Mouse (Mus musculus) kidney, embryonic 15.5 days (tissue): ENCODE data around the gene Tmem185b. TPM values are rescaled to one million over a fixed set of nuclear protein-coding genes. Genes with fewer than 3 reads are reported as not detected.
A peak's percentile ranks its signal among the peaks of the same experiment; 100 is the strongest.

ENCODE experiments used
- ATAC-seq: fragments of 200-750 bp; cut with Nextera tagmentation; replicated peaks from 2 replicates; pipeline ENCODE4 v1.8.0; 2017; ENCODE audit warnings: moderate TSS enrichment; ENCODE audit not compliant: low FRiP score
- H3K27ac ChIP-seq: fragments of 300-500 bp; sonication (generic); 2 replicates; pipeline ENCODE4 v1.5.1; 2015; ENCODE audit warnings: mild to moderate bottlenecking, inconsistent platforms
- H3K27me3 ChIP-seq: fragments of 300-500 bp; sonication (generic); 2 replicates; pipeline ENCODE4 v1.6.1; 2015; ENCODE audit warnings: inconsistent platforms
- H3K36me3 ChIP-seq: fragments of 300-500 bp; sonication (generic); 2 replicates; pipeline ENCODE4 v1.6.1; 2015; ENCODE audit warnings: inconsistent platforms
- H3K4me1 ChIP-seq: fragments of 300-500 bp; sonication (generic); 2 replicates; pipeline ENCODE4 v1.6.1; 2015; ENCODE audit warnings: inconsistent platforms
- H3K4me2 ChIP-seq: fragments of 300-500 bp; sonication (generic); 2 replicates; pipeline ENCODE4 v1.6.1; 2015; ENCODE audit warnings: moderate library complexity, mild to moderate bottlenecking, inconsistent platforms
- H3K4me3 ChIP-seq: fragments of 300-500 bp; sonication (generic); replicated peaks from 2 replicates; pipeline ENCODE4 v1.5.1; 2015; ENCODE audit warnings: mild to moderate bottlenecking, inconsistent platforms
- H3K9ac ChIP-seq: fragments of 300-500 bp; sonication (generic); 2 replicates; pipeline ENCODE4 v1.6.1; 2015; ENCODE audit warnings: mild to moderate bottlenecking, inconsistent platforms
- H3K9me3 ChIP-seq: fragments of 300-500 bp; sonication (generic); replicated peaks from 2 replicates; pipeline ENCODE4 v1.6.1; 2016; ENCODE audit warnings: inconsistent platforms
- WGBS: fragments of 180-500 bp; shearing (Covaris S2); methylation state at CpG from one replicate; pipeline ENCODE4 v1.1.7; 2015; ENCODE audit warnings: mixed read lengths; 5-methylcytosine and 5-hydroxymethylcytosine counted together
- polyA plus RNA-seq: library from polyadenylated mRNA; unstranded; fragments of >200 nt; fragmentation: Nextera tagmentation; extraction: Ambion mirVana; gene quantifications from 2 replicates; pipeline ENCODE4 v1.2.1, GENCODE M21; 2015

The Tmem185b gene
- polyA plus RNA-seq, 1 experiment from 2014 or later = 29.8 TPM

DNA sequence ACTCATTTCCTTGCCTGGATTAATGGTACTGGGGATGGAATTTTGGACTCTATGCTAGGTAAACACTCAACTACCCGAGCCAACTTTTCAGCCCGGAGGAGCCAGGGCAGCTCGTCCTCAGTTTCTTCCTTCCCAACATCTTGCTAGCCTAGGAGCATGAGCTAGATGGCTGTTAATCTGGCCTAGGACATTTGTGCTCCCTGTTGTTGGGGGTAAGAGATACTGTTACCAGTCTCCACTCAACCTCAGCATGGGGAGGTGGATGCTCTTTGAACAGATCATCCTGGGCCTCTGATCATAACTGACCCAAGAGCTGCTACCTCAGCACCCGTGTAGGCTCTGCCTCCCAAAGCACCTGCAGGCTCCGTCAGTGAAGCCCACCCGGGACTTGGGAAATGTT is 17.4 kb downstream of the Tmem185b start:
- Histone ChIP-seq H3K4me3 (no peak overlapping the region), H3K27me3 (no peaks in the 10 kb centered on the region), H3K9me3 (no peaks in the 10 kb centered on the region), H3K4me2 (no peak overlapping the region), H3K36me3 (peaks cover 38% of the 10 kb centered on the region), H3K27ac (no peak overlapping the region), H3K9ac (no peak overlapping the region), H3K4me1 (peaks cover 12% of the 10 kb centered on the region)
- no peak for ATAC-seq
- 85% methylated on average over 6 of the region's 6 CpGs for WGBS

DNA sequence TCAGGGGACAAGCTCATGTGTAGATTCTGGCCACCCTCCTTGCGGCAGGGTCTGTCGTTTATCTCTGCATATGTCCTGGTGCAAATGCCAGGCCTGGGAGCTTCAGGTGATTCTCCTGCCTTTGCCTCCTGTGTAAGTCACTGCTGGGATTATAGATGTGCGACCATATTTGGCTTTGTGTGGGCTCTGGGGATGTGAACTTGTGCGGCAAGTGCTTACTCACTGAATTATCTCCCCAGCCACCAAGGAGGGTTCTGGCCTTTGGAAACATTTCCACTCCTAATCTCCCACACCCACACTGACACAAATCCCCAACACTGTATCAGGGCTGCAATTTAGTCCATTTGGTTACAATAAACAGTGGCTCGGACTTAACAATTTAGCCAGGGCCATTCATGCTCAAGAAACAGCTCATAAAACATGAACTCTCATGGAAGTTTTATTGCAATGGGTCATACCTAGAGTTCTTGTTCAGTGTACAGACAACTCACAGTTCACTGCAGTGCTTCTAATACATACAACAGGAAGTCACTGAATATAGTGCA is 18.7 kb downstream of the Tmem185b start:
- Histone ChIP-seq H3K27ac (no peak overlapping the region), H3K9me3 (no peaks in the 10 kb centered on the region), H3K4me3 (no peak overlapping the region), H3K36me3 (peaks cover 49% of the 10 kb centered on the region), H3K4me1 (peaks cover 12% of the 10 kb centered on the region), H3K4me2 (no peak overlapping the region), H3K9ac (no peak overlapping the region), H3K27me3 (no peaks in the 10 kb centered on the region)
- 67% methylated on average over 5 of the region's 5 CpGs for WGBS
- no peak for ATAC-seq

- no peaks in the 10 kb centered on the region for H3K27me3 ChIP-seq
- H3K4me3 ChIP-seq = no peak overlapping the region
- no peak for ATAC-seq
- peaks cover 12% of the 10 kb centered on the region for H3K4me1 ChIP-seq
- peaks cover 54% of the 10 kb centered on the region for H3K36me3 ChIP-seq
- WGBS = 63% methylated on average over 2 of the region's 2 CpGs
- H3K9me3 ChIP-seq = no peaks in the 10 kb centered on the region
- no peak overlapping the region for H3K4me2 ChIP-seq
- H3K27ac ChIP-seq = no peak overlapping the region
- H3K9ac ChIP-seq = no peak overlapping the region
Observed at GRCm38 (mm10) chr1:119545164-119545563, 19.2 kb downstream of the Tmem185b start.

- Histone ChIP-seq H3K27me3 (no peaks in the 10 kb centered on the region), H3K36me3 (peaks cover 58% of the 10 kb centered on the region), H3K4me1 (peaks cover 12% of the 10 kb centered on the region), H3K9ac (no peak overlapping the region), H3K27ac (no peak overlapping the region), H3K9me3 (no peaks in the 10 kb centered on the region), H3K4me3 (no peak overlapping the region), H3K4me2 (no peak overlapping the region)
- no peak for ATAC-seq
- 86% methylated on average over 4 of the region's 4 CpGs for WGBS
Observed at GRCm38 (mm10) chr1:119545671-119546070, 19.7 kb downstream of the Tmem185b start.

DNA sequence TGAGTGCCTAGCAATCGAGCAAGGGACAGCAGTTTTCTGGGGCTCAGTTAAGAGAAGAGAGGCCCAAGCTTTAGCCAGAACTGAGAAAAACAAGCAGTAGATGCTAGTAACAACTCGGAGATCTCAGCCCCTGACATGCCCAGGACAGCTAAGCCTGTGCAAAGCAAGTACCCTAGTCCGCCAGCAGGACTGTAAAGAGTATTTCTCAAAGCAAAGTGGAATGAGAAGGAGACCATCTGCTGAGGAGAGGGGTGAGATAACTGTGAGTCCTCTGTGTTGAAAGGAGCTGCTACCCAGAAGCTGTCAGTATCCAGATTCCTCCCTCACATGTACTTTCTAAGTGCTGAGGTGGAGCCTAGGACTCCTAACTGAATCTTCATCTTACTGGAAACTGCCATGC is 20.5 kb downstream of the Tmem185b start:
- no peak overlapping the region for H3K27ac ChIP-seq
- peaks cover 7% of the 10 kb centered on the region for H3K4me1 ChIP-seq
- ATAC-seq = no peak
- peaks cover 65% of the 10 kb centered on the region for H3K36me3 ChIP-seq
- H3K27me3 ChIP-seq = no peaks in the 10 kb centered on the region
- H3K4me3 ChIP-seq = no peak overlapping the region
- WGBS = 87% methylated on average over 3 of the region's 3 CpGs
- no peak overlapping the region for H3K4me2 ChIP-seq
- no peaks in the 10 kb centered on the region for H3K9me3 ChIP-seq
- H3K9ac ChIP-seq = no peak overlapping the region

DNA sequence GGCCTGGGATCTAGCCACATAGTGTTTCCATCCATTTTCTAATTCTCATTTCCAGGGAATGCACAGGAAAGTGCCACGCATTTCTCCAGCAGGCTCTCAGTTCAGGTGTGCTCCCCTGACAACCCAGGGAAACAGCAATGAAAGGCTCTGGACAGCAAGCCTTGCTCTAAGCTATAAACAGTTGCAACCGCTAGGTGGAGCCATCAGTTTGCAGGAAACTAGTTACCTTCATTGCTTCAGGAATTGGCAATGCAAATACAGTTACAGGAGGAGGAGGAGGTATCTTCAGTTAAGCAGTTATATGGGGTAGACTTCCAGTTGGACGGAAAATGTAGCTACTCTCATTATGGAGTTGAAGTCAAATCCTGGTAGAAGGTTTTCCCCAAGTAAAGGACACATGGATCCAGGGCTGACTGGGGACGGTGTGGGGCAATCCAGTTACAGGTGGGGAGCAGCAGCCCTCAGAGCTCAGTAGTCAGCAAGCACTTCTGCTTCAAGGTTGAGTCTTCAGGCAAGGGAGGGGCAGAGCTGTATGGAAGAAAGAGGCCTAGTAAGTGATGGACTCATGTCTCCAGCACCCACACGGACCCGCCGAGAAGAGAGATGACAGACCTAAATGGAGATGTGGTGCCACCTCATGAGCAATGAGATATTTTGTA is 22.8 kb downstream of the Tmem185b start:
- ATAC-seq = 0 out of 2 replicates have a peak, but pooled peaks have one; percentile 33
- H3K9me3 ChIP-seq = no peaks in the 10 kb centered on the region
- H3K27ac ChIP-seq = no peak overlapping the region
- no peak overlapping the region for H3K9ac ChIP-seq
- no peak overlapping the region for H3K4me3 ChIP-seq
- 0 out of 2 replicates have a peak, but pooled peaks cover 3% of the 10 kb centered on the region for H3K4me1 ChIP-seq
- H3K4me2 ChIP-seq = no peak overlapping the region
- WGBS = 67% methylated on average over 7 of the region's 7 CpGs
- peaks cover 64% of the 10 kb centered on the region for H3K36me3 ChIP-seq
- no peaks in the 10 kb centered on the region for H3K27me3 ChIP-seq

- no peaks in the 10 kb centered on the region for H3K9me3 ChIP-seq
- H3K9ac ChIP-seq = no peak overlapping the region
- 0 out of 2 replicates have a peak, but pooled peaks cover 3% of the 10 kb centered on the region for H3K4me1 ChIP-seq
- no peak overlapping the region for H3K27ac ChIP-seq
- no peak for ATAC-seq
- no peaks in the 10 kb centered on the region for H3K27me3 ChIP-seq
- peaks cover 69% of the 10 kb centered on the region for H3K36me3 ChIP-seq
- 90% methylated on average over 7 of the region's 7 CpGs for WGBS
- H3K4me3 ChIP-seq = no peak overlapping the region
- no peak overlapping the region for H3K4me2 ChIP-seq
Observed at GRCm38 (mm10) chr1:119549327-119549689, 23.3 kb downstream of the Tmem185b start.

GRCm38 (mm10) chr1:119550064-119550463 is 24.1 kb downstream of the Tmem185b start:
- 95% methylated on average over 2 of the region's 2 CpGs for WGBS
- no peak for ATAC-seq
- no peaks in the 10 kb centered on the region for H3K27me3 ChIP-seq

GRCm38 (mm10) chr1:119551651-119552050 is 25.7 kb downstream of the Tmem185b start:
- H3K27me3 ChIP-seq = no peaks in the 10 kb centered on the region
- H3K4me2 ChIP-seq = no peak overlapping the region
- H3K36me3 ChIP-seq = peaks cover 80% of the 10 kb centered on the region
- H3K9me3 ChIP-seq = no peaks in the 10 kb centered on the region
- 93% methylated on average over 1 of the region's 1 CpGs for WGBS
- H3K4me3 ChIP-seq = no peak overlapping the region
- no peaks in the 10 kb centered on the region for H3K4me1 ChIP-seq
- no peak overlapping the region for H3K27ac ChIP-seq
- no peak overlapping the region for H3K9ac ChIP-seq
- no peak for ATAC-seq

More at GRCm38 (mm10) chr1:119550064-119550463, 24.1 kb downstream of the Tmem185b start:
- no peak overlapping the region for H3K4me2 ChIP-seq
- peaks cover 76% of the 10 kb centered on the region for H3K36me3 ChIP-seq
- H3K27ac ChIP-seq = no peak overlapping the region
- no peaks in the 10 kb centered on the region for H3K4me1 ChIP-seq
- H3K9me3 ChIP-seq = no peaks in the 10 kb centered on the region
- H3K4me3 ChIP-seq = no peak overlapping the region
- no peak overlapping the region for H3K9ac ChIP-seq

DNA sequence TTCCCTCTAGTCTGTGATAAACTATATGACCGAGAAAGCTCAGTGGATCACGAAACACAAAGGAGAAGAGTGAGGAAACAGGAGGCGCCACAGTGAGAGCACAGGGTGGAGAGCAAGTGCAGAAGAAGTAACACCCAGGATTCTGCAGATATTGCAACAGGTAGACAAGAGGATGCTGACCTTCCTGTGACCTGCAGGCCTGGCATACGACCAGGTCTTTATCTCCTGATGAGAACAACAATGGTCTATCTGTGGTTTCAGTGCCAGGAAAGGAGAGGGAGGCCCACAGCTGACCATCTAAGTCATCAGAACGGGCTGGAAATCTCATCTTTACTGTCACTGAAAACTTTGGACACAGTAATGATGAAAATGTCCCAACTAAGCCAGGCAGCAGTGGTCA is 29.7 kb downstream of the Tmem185b start:
- no peaks in the 10 kb centered on the region for H3K9me3 ChIP-seq
- H3K9ac ChIP-seq = no peak overlapping the region
- H3K27me3 ChIP-seq = no peaks in the 10 kb centered on the region
- peaks cover 69% of the 10 kb centered on the region for H3K36me3 ChIP-seq
- H3K4me1 ChIP-seq = no peaks in the 10 kb centered on the region
- H3K4me3 ChIP-seq = no peak overlapping the region
- no peak overlapping the region for H3K4me2 ChIP-seq
- no peak overlapping the region for H3K27ac ChIP-seq
- ATAC-seq = no peak
- WGBS = 80% methylated on average over 5 of the region's 5 CpGs

- H3K36me3 ChIP-seq = peaks cover 71% of the 10 kb centered on the region
- H3K27me3 ChIP-seq = no peaks in the 10 kb centered on the region
- no peak overlapping the region for H3K27ac ChIP-seq
- 86% methylated on average over 4 of the region's 4 CpGs for WGBS
- no peaks in the 10 kb centered on the region for H3K9me3 ChIP-seq
- H3K4me3 ChIP-seq = no peak overlapping the region
- no peak overlapping the region for H3K9ac ChIP-seq
- no peak for ATAC-seq
- H3K4me1 ChIP-seq = no peaks in the 10 kb centered on the region
- no peak overlapping the region for H3K4me2 ChIP-seq
Observed at GRCm38 (mm10) chr1:119557641-119558395, 31.9 kb downstream of the Tmem185b start.

GRCm38 (mm10) chr1:119565531-119565930 is 39.6 kb downstream of the Tmem185b start:
- Histone ChIP-seq H3K27me3 (no peaks in the 10 kb centered on the region), H3K36me3 (peaks cover 51% of the 10 kb centered on the region), H3K4me3 (no peak overlapping the region), H3K4me2 (no peak overlapping the region), H3K27ac (no peak overlapping the region), H3K4me1 (no peaks in the 10 kb centered on the region), H3K9me3 (no peaks in the 10 kb centered on the region), H3K9ac (no peak overlapping the region)
- WGBS = 90% methylated on average over 4 of the region's 4 CpGs
- no peak for ATAC-seq
